Mouse (Mus musculus) layer of hippocampus, postnatal 36 days (tissue): Measurements from ENCODE around the gene Mmd. TPM values are rescaled to one million over a fixed set of nuclear protein-coding genes. Genes with fewer than 3 reads are reported as not detected.
"Not testable (repeated sequence)": the region's sequence is repeated elsewhere in the genome, so short reads cannot be mapped to it uniquely, and the experiment has no call there.

Experiments
- DNase-seq, 2 experiments: peaks; one replicate each; pipeline ENCODE4 v3.0.0; 2022
- total RNA-seq, 2 experiments: library from RNA; stranded (reverse); gene quantifications; 2 replicates each; pipeline ENCODE4 v1.2.3; 2021

Gene Mmd
- total RNA-seq, 2 experiments from 2014 or later: 370 to 409 TPM

GRCm38 (mm10) chr11:90250189-90250588, 933 bp downstream of the Mmd start:
- peak in 1 of 2 experiments; percentile 23 for DNase-seq

GRCm38 (mm10) chr11:90250730-90251129, 1.5 kb downstream of the Mmd start:
- DNase-seq: no peak

GRCm38 (mm10) chr11:90251923-90252322, 2.7 kb downstream of the Mmd start:
- no peak for DNase-seq

- no peak for DNase-seq
These were observed 3.1 kb downstream of the Mmd start for GRCm38 (mm10) chr11:90252366-90252765.

- DNase-seq: no peak
These were observed 5.3 kb downstream of the Mmd start for GRCm38 (mm10) chr11:90254536-90254935.

GRCm38 (mm10) chr11:90255687-90256086, 6.4 kb downstream of the Mmd start:
- no peak for DNase-seq

GRCm38 (mm10) chr11:90256833-90257525, 7.7 kb downstream of the Mmd start:
- no peak for DNase-seq

GRCm38 (mm10) chr11:90258321-90258927, 9.2 kb downstream of the Mmd start:
- DNase-seq: no peak

- DNase-seq: no peak
These were observed 9.8 kb downstream of the Mmd start for GRCm38 (mm10) chr11:90259071-90259470.

- no peak for DNase-seq
These were observed 10.6 kb downstream of the Mmd start for GRCm38 (mm10) chr11:90259826-90260225.

- DNase-seq: no peak
These were observed 14.9 kb downstream of the Mmd start for GRCm38 (mm10) chr11:90264180-90264579.

- DNase-seq: no peak
These were observed 16.3 kb downstream of the Mmd start for GRCm38 (mm10) chr11:90265581-90265980.

- no peak for DNase-seq
These were observed 19.7 kb downstream of the Mmd start for GRCm38 (mm10) chr11:90268934-90269333.

GRCm38 (mm10) chr11:90269398-90270123, 20.3 kb downstream of the Mmd start:
- peak in 1 of 2 experiments; percentile 51 for DNase-seq

GRCm38 (mm10) chr11:90270132-90270877, 21.0 kb downstream of the Mmd start:
- DNase-seq: no peak

- DNase-seq: no peak
These were observed 24.9 kb downstream of the Mmd start for GRCm38 (mm10) chr11:90274187-90274586.

- DNase-seq: no peak
These were observed 26.4 kb downstream of the Mmd start for GRCm38 (mm10) chr11:90275663-90276062.

- DNase-seq: no peak
These were observed 26.9 kb downstream of the Mmd start for GRCm38 (mm10) chr11:90276150-90276549.

- no peak for DNase-seq
These were observed 27.3 kb downstream of the Mmd start for GRCm38 (mm10) chr11:90276561-90276960.

GRCm38 (mm10) chr11:90280069-90280468, 30.8 kb downstream of the Mmd start:
- no peak for DNase-seq

- DNase-seq: not testable (repeated sequence)
These were observed 32.7 kb downstream of the Mmd start for GRCm38 (mm10) chr11:90281943-90282342.

- DNase-seq: no peak
These were observed 33.9 kb downstream of the Mmd start for GRCm38 (mm10) chr11:90283159-90283558.

GRCm38 (mm10) chr11:90283601-90284000, 34.3 kb downstream of the Mmd start:
- DNase-seq: peak in 1 of 2 experiments; percentile 43
